Mouse (Mus musculus) hindbrain, embryonic 10.5 days (tissue): ENCODE results near the gene Nrg4. TPM values are rescaled to one million over a fixed set of nuclear protein-coding genes. Genes with fewer than 3 reads are reported as not detected.

Experiments used
- DNase-seq: peaks from one replicate; pipeline ENCODE4 v3.0.0-alpha.2; 2017; ENCODE audit warnings: low spot score
- H3K27ac ChIP-seq: fragments of 300-500 bp; sonication (generic); 2 replicates; pipeline ENCODE4 v1.5.1; 2016; ENCODE audit warnings: mild to moderate bottlenecking, moderate library complexity
- H3K27me3 ChIP-seq: fragments of 300-500 bp; sonication (generic); 2 replicates; pipeline ENCODE4 v1.6.1; 2016; ENCODE audit warnings: mild to moderate bottlenecking; ENCODE audit not compliant: poor library complexity, insufficient read depth, severe bottlenecking
- H3K36me3 ChIP-seq: fragments of 300-500 bp; sonication (generic); 2 replicates; pipeline ENCODE4 v1.6.1; 2016; ENCODE audit warnings: mild to moderate bottlenecking, moderate library complexity
- H3K4me1 ChIP-seq: fragments of 300-500 bp; sonication (generic); replicated peaks from 2 replicates; pipeline ENCODE4 v1.6.1; 2016; ENCODE audit warnings: mild to moderate bottlenecking
- H3K4me3 ChIP-seq: fragments of 300-500 bp; sonication (generic); 2 replicates; pipeline ENCODE4 v1.5.1; 2016; ENCODE audit warnings: mild to moderate bottlenecking, moderate library complexity
- H3K9me3 ChIP-seq: fragments of 300-500 bp; sonication (generic); 2 replicates; pipeline ENCODE4 v1.6.1; 2016; ENCODE audit warnings: mild to moderate bottlenecking, moderate library complexity
- WGBS: fragments of 180-500 bp; shearing (Covaris S2); methylation state at CpG from one replicate; pipeline ENCODE4 v1.1.7; 2016; 5-methylcytosine and 5-hydroxymethylcytosine counted together
- polyA plus RNA-seq: library from polyadenylated mRNA; unstranded; fragments of >200 nt; fragmentation: Nextera tagmentation; extraction: Ambion mirVana; gene quantifications from 2 replicates; pipeline ENCODE4 v1.2.1, GENCODE M21; 2016

Gene Nrg4
- polyA plus RNA-seq, 1 experiment from 2014 or later = 0.64 TPM

GRCm38 (mm10) chr9:55332949-55333348 lies 6.3 kb upstream of the Nrg4 start:
- Histone ChIP-seq H3K4me1 (peaks cover 17% of the 10 kb centered on the region), H3K27me3 (peaks cover 36% of the 10 kb centered on the region), H3K9me3 (0 out of 2 replicates have a peak, but pooled peaks cover 4% of the 10 kb centered on the region), H3K36me3 (0 out of 2 replicates have a peak, but pooled peaks cover 2% of the 10 kb centered on the region), H3K4me3 (no peak overlapping the region), H3K27ac (no peak overlapping the region)
- 36% methylated on average over 7 of the region's 7 CpGs for WGBS
- DNase-seq = no peak

- Histone ChIP-seq H3K27ac (no peak overlapping the region), H3K4me1 (peaks cover 22% of the 10 kb centered on the region), H3K27me3 (peaks cover 41% of the 10 kb centered on the region), H3K4me3 (no peak overlapping the region), H3K36me3 (no peaks in the 10 kb centered on the region), H3K9me3 (no peaks in the 10 kb centered on the region)
- WGBS = 38% methylated on average over 5 of the region's 5 CpGs
- DNase-seq = no peak
Measured at GRCm38 (mm10) chr9:55332476-55332875, 5.8 kb upstream of the Nrg4 start.

GRCm38 (mm10) chr9:55329401-55329800 lies 2.8 kb upstream of the Nrg4 start:
- Histone ChIP-seq H3K4me1 (peaks cover 46% of the 10 kb centered on the region), H3K4me3 (no peak overlapping the region), H3K9me3 (no peaks in the 10 kb centered on the region), H3K36me3 (no peaks in the 10 kb centered on the region), H3K27me3 (peaks cover 59% of the 10 kb centered on the region), H3K27ac (no peak overlapping the region)
- no peak for DNase-seq
- 76% methylated on average over 6 of the region's 6 CpGs for WGBS

- H3K27ac ChIP-seq = no peak overlapping the region
- WGBS = 22% methylated on average over 14 of the region's 14 CpGs
- no peaks in the 10 kb centered on the region for H3K36me3 ChIP-seq
- peaks cover 66% of the 10 kb centered on the region for H3K27me3 ChIP-seq
- H3K9me3 ChIP-seq = no peaks in the 10 kb centered on the region
- no peak for DNase-seq
- peaks cover 46% of the 10 kb centered on the region for H3K4me1 ChIP-seq
- H3K4me3 ChIP-seq = no peak overlapping the region; the same call in 1 of the 2 replicates
Measured at GRCm38 (mm10) chr9:55328151-55328918, 1.7 kb upstream of the Nrg4 start.

- peak overlapping the region; percentile 78 for H3K4me3 ChIP-seq
- WGBS = under 1% methylated on average over 13 of the region's 13 CpGs
- no peak for DNase-seq
Measured at GRCm38 (mm10) chr9:55327234-55327615, 581 bp upstream of the Nrg4 start.

GRCm38 (mm10) chr9:55325564-55326514 lies 805 bp downstream of the Nrg4 start:
- Histone ChIP-seq H3K9me3 (no peaks in the 10 kb centered on the region), H3K4me1 (peaks cover 34% of the 10 kb centered on the region), H3K36me3 (no peaks in the 10 kb centered on the region), H3K4me3 (peak overlapping the region; percentile 78), H3K27me3 (peaks cover 61% of the 10 kb centered on the region), H3K27ac (peak overlapping the region; percentile 92)
- WGBS = 18% methylated on average over 18 of the region's 18 CpGs
- no peak for DNase-seq

More at GRCm38 (mm10) chr9:55327234-55327615, 581 bp upstream of the Nrg4 start:
- peak overlapping the region; percentile 92 for H3K27ac ChIP-seq
- H3K27me3 ChIP-seq = peaks cover 68% of the 10 kb centered on the region
- H3K9me3 ChIP-seq = no peaks in the 10 kb centered on the region
- H3K4me1 ChIP-seq = peaks cover 36% of the 10 kb centered on the region
- H3K36me3 ChIP-seq = no peaks in the 10 kb centered on the region

GRCm38 (mm10) chr9:55325061-55325460 lies 1.6 kb downstream of the Nrg4 start:
- H3K4me3 ChIP-seq = no peak overlapping the region
- H3K9me3 ChIP-seq = no peaks in the 10 kb centered on the region
- DNase-seq = peak; percentile 40
- H3K27me3 ChIP-seq = peaks cover 56% of the 10 kb centered on the region
- WGBS = 38% methylated on average over 1 of the region's 1 CpGs
- no peaks in the 10 kb centered on the region for H3K36me3 ChIP-seq
- H3K27ac ChIP-seq = no peak overlapping the region
- H3K4me1 ChIP-seq = peaks cover 34% of the 10 kb centered on the region

GRCm38 (mm10) chr9:55324516-55324915 lies 2.1 kb downstream of the Nrg4 start:
- Histone ChIP-seq H3K27me3 (peaks cover 54% of the 10 kb centered on the region), H3K4me3 (no peak overlapping the region), H3K9me3 (no peaks in the 10 kb centered on the region), H3K27ac (no peak overlapping the region), H3K4me1 (peaks cover 34% of the 10 kb centered on the region), H3K36me3 (no peaks in the 10 kb centered on the region)
- no peak for DNase-seq
- WGBS = 55% methylated on average over 10 of the region's 10 CpGs

- 51% methylated on average over 8 of the region's 8 CpGs for WGBS
- H3K36me3 ChIP-seq = no peaks in the 10 kb centered on the region
Measured at GRCm38 (mm10) chr9:55324085-55324484, 2.6 kb downstream of the Nrg4 start.

GRCm38 (mm10) chr9:55322641-55323040 lies 4.0 kb downstream of the Nrg4 start:
- peaks cover 26% of the 10 kb centered on the region for H3K4me1 ChIP-seq
- no peak overlapping the region for H3K4me3 ChIP-seq
- H3K36me3 ChIP-seq = no peaks in the 10 kb centered on the region
- H3K27me3 ChIP-seq = peaks cover 35% of the 10 kb centered on the region
- WGBS = 83% methylated on average over 1 of the region's 1 CpGs
- DNase-seq = no peak
- H3K9me3 ChIP-seq = no peaks in the 10 kb centered on the region
- no peak overlapping the region for H3K27ac ChIP-seq

More at GRCm38 (mm10) chr9:55324085-55324484, 2.6 kb downstream of the Nrg4 start:
- Histone ChIP-seq H3K4me1 (peaks cover 34% of the 10 kb centered on the region), H3K4me3 (no peak overlapping the region), H3K27ac (no peak overlapping the region), H3K9me3 (no peaks in the 10 kb centered on the region), H3K27me3 (peaks cover 49% of the 10 kb centered on the region)
- DNase-seq = no peak

GRCm38 (mm10) chr9:55313619-55314261 lies 12.9 kb downstream of the Nrg4 start:
- no peak overlapping the region for H3K27ac ChIP-seq
- no peaks in the 10 kb centered on the region for H3K27me3 ChIP-seq
- H3K9me3 ChIP-seq = no peaks in the 10 kb centered on the region
- H3K4me1 ChIP-seq = no peaks in the 10 kb centered on the region
- no peak overlapping the region for H3K4me3 ChIP-seq
- no peak for DNase-seq
- H3K36me3 ChIP-seq = no peaks in the 10 kb centered on the region
- WGBS = 67% methylated on average over 12 of the region's 12 CpGs

GRCm38 (mm10) chr9:55311560-55311959 lies 15.1 kb downstream of the Nrg4 start:
- H3K4me3 ChIP-seq = no peak overlapping the region
- H3K27ac ChIP-seq = no peak overlapping the region
- 12% methylated on average over 5 of the region's 5 CpGs for WGBS
- no peaks in the 10 kb centered on the region for H3K4me1 ChIP-seq
- DNase-seq = peak; percentile 73
- H3K27me3 ChIP-seq = no peaks in the 10 kb centered on the region
- no peaks in the 10 kb centered on the region for H3K9me3 ChIP-seq
- H3K36me3 ChIP-seq = no peaks in the 10 kb centered on the region
